Mouse (Mus musculus) urinary bladder, postnatal 36 days (tissue): ENCODE measurements at regions not wholly inside any gene's neighbourhood (a gene's known extent, or its start where the extent isn't known, plus 50 kb on each side); places are given as distances from the start of the nearest gene placed in this dataset.
A peak's percentile ranks its signal among the peaks of the same experiment; 100 is the strongest.

ENCODE experiments used
- DNase-seq, 2 experiments: peaks; one replicate each; pipeline ENCODE4 v3.0.0; 2022; ENCODE audit warnings: low spot score in 2 of 2, mixed read lengths in 1 of 2

DNA sequence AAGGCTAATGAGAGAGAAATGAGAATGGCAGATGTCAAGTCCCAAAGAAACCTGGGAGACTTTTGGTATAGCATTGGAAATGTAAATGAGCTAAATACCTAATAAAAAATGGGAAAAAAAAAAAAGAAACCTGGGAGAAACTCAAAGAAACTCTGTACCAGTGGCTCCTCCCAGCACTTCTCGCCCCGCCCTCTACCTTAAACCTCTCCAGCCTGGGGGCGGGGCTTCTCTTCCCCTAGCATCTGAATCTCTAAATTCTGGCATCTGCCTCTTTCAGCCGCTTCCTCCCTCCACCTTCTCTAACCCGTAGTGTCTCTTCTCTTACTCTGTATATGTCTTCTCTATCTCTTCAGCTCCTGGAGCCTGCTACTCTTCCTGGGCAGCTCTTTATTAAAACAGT, 53.2 kb downstream of the Gpr6 start:
- no peak for DNase-seq

- no peak for DNase-seq
These were observed 55.5 kb downstream of the Gpr6 start for GRCm38 (mm10) chr10:41016547-41016946.

- peak; percentile 27 to 28 for DNase-seq
These were observed 56.4 kb downstream of the Gpr6 start for GRCm38 (mm10) chr10:41015654-41016053.

GRCm38 (mm10) chr10:41010585-41010984, 61.5 kb downstream of the Gpr6 start:
- DNase-seq: no peak

DNA sequence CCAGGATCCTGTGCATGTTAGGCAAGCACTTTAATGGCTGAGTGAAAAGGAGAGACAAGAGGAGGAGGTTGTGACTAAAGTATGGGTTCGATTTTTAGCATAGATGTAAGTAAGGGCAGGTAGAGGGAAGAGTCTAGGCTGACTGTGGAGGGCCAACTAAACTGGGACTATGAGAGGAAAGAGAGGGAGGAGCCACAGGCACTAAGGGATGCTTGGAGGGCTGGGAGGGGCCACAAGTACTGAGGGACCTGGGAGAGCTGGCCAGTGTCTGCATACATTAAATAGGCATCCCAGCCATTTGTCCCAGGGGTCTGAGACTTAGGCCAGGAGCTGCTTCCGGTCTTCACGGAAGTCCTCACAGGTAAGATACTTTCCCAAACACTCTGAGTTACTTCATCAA, 64.2 kb downstream of the Gpr6 start:
- no peak for DNase-seq

DNA sequence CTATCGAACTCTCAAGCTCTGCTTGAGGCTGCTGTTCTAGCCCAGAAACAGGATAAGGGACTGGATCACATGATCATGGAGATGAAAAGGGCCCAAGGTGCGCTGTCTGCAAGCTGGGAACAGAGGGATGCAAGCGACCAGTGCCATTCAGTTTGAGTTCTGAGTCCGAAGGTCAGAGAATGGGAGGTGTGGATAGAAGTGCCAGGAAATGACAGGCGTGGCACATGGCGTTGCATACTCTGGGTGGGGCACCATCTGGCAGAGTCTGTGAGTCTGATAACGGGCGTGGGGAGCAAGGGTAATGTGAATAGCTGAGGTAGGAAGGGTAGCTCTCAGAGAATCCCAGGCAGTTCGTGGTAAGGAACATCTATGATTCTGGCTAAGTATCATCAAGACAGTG, 65.5 kb downstream of the Gpr6 start:
- DNase-seq: no peak

DNA sequence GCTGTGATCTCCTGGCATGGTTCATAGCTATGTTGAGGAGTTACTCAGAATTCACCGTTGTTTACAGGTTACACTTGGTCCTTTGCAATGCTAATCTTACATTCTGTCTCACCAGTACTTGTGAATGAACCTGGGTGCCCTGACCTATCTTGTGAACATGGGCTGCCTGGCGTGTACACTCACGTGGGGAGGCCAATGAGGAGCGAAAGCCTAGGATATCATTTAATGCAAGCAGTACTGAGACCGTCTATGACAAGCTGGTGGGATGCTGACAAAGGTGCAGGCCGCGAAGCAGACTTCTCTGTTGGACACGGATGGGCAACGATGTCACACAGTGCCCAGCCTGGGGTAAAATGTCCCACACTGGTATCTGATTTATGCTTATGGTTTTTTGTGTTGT, 66.3 kb downstream of the Gpr6 start:
- no peak for DNase-seq

DNA sequence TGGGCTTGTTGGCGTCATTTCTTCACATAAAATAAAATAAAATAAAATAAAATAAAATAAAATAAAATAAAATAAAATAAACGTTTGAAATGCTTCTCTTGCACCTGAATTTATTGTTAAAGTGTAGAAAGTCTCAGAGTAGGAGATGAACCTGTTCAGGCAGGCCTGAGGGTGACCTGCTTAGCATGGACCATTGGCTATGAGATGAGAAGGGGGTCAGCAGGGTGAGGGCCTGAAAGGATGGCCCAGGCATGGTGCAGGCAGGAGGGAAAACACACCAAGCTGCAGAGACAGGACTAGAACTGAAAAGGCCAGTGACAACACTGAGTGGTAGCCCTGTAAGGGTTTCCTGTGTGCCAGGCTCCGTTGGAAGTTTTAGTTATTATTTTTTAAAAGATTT, 67.3 kb downstream of the Gpr6 start:
- DNase-seq: no peak

DNA sequence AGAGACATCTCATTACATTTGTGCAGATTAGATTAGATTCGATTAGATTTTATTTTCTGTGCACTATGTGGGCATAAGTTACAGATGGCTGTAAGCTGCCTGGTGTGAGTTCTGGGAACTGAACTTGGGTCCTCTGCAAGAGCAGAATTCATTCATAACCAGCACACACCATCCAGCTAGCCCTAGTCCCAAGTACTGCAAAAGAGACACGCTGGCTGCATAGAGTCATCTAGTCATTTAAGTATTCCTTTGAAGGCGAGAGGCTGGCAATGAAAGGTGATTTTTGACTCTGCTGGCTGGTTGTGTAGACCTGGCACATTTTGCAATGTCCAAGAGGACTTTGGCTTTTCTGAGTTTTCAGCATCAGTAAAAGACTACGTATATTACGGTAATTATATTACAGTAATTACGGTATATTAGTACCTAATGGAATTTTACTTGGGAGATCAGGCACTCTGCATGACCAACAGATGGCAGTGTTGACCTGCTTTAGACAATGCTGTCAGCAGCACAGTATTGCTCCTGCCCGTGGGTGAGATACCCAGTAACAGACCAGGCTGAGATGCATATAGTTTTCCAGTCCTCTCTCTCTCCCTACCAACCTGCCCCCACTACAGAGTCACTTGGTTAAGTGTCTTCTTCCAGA, 67.9 kb downstream of the Gpr6 start:
- DNase-seq: peak; percentile 32 to 46

DNA sequence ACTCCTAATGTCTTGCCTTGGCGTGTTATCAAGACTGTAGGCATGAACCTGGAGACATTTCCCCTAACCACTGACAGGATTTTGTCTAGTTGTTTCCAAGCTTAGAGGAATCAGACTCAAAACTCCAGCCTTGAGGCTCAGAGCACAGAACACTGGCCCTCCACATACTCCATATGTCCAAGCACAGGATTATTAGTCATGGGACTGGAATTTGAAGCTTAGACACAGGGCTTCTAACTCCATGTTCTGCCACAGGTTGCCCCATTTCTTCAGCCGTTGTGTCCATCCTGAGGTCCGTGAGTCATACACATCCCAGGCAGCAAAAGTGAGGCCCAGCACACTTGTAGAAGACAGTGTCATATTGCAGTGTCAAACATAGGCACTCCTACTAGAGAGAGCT, 68.9 kb downstream of the Gpr6 start:
- DNase-seq: no peak

DNA sequence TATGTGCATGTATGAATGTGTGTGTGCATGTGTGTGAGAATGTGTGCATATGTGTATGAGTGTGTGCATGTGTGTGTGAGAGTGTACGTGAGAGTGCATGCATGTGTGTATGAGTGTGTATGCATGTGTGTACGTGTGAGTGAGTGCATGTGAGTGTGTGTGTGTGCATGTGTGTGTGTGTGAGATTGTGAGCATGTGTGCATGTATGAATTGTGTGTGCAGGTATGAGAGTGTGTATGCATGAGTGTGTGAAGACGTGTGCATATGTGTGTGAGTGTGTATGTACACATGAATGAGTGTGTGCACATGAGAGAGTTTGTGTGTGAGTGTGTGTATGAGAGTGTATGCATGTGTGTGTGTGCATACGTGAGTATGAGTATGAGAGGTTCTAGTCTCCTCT, 71.1 kb downstream of the Gpr6 start:
- DNase-seq: no peak

GRCm38 (mm10) chr10:40999486-40999885, 72.6 kb downstream of the Gpr6 start:
- no peak for DNase-seq

- no peak for DNase-seq
These were observed 73.3 kb downstream of the Gpr6 start for GRCm38 (mm10) chr10:40998799-40999198.

DNA sequence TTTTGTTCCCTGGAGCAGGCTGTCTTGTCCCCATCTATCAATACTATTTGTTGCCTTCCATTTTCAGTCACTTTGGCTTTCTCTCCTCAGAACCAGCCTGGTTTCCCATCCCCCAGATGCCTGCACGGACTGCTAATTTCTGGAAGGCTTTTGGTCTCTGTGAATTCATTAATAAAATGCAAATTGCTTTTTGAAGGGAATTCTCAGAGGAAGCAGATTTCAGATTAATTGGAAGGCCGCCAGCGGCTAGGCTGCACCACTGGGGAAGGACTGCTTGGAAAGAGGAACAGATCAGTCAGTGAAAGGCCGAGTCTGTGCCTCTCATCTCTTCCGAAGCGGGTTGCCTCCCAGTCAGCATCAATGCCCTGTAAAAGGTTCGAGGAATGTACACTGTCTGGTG, 73.8 kb downstream of the Gpr6 start:
- DNase-seq: no peak

GRCm38 (mm10) chr10:40997606-40998005, 74.5 kb downstream of the Gpr6 start:
- no peak for DNase-seq
